Mouse (Mus musculus) mouse trophoblast stem cell (cell line): Measurements from ENCODE around the gene Gtf2i.

Source experiments
- in situ Hi-C, 2 experiments: fragments of 300-500 bp; cut with MseI, MboI; formaldehyde crosslinking; loops; 2 replicates in 1 of 2; 3 replicates in 1 of 2; pipeline ENCODE4 v1.15.1; 2025

The Gtf2i gene

DNA sequence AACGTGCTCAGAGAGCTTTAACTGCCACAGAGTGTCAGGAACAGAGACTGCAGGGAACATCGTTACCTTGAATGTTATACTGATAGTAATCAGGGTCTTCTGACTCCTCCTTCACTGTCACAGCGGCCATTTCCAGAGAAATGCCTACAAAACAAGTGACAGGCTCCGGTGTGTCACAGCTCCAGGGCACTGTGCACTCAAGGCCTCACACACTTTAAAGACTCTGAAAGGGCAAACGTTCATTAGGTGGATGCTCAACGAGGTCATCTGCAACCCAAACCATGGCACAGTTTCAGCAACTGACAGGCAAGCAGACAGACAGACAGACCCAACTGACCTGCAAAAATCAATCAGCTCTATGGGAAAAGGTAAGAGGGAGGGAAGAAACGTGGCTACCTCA is 35.2 kb downstream of the Gtf2i start:
- in situ Hi-C loops, result no loop called here

DNA sequence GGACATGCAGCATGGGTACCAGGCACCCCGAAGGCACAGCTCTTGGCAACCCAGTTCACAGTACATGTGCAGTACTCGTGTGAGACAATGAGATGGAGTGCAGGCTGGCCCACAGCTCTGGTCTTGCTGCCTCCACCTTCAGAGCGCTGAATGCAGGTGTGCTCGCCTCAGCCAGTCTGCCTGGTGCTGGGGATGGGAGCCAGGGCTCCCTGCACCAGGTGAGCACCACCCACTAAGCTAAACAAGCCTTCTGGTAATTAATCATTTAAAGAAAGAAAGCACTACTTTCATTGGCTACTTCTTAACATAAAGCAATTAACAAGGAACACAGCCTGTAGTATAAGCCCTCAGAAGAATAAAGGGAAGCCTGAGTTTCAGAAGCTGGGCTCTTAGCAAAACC is 37.5 kb downstream of the Gtf2i start:
- in situ Hi-C loops, result no loop called here

GRCm38 (mm10) chr5:134275556-134275955 is 39.0 kb downstream of the Gtf2i start:
- in situ Hi-C loops, result no loop called here

DNA sequence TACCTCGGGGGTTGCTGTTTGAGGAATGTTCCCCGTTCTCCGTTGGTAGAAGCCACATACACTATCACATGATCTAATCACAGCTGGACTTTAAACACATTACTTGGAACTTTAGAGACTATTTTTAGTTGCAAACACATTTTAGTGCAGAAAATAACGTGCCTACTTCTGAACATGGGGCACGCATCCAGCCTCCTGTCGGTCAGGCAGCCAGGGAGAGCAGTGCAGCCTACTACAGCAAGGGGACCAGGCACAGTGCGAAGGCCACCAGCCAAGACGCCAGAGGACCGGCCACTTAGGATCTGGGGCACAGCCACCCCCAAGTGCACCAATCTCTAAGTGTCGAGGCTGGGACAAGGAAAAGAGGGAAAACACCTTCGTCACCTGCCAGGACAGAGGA is 39.5 kb downstream of the Gtf2i start:
- in situ Hi-C loops, result no loop called here

DNA sequence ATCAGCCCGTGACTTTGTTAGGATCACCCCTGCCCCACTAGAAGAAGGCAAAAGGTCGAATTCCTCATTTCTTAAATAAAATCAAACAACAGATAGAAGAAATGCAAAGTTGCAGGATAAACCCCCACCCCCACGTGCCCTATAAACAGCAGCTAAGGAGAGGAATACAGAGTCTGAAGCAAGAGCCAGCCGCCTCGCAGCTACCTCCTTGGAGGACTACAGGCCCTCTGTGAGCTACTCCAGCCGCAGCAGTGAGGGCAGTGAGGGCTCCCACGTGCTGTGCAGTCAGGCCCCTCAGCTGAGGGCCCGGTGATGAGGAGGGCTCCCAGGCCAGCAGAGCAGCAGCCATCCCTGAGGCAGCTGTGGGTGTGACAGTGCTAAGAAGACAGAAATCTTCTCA is 40.8 kb downstream of the Gtf2i start:
- in situ Hi-C loops, result no loop called here

DNA sequence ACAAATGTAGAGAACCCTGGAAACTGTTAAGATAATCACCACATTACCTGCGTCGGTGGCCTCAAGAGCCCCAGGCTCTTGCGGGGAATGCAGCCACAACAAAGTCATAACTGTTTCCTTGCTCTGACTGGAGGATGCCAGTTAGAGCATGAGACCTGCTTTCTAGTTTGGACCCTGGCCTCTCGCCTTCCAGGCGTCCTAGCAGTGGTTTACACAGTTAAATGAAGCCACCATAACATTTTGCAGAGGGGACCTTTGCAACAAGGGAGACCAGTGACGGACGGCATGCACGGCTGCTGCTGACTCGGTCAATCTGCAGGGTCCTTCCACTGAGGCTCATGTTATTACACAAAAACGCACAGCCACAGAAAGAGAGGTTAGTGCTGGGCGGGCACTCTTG is 41.8 kb downstream of the Gtf2i start:
- in situ Hi-C loops, result no loop called here

GRCm38 (mm10) chr5:134271421-134271820 is 43.1 kb downstream of the Gtf2i start:
- in situ Hi-C loops, result no loop called here

GRCm38 (mm10) chr5:134270566-134270965 is 44.0 kb downstream of the Gtf2i start:
- in situ Hi-C loops, result no loop called here

DNA sequence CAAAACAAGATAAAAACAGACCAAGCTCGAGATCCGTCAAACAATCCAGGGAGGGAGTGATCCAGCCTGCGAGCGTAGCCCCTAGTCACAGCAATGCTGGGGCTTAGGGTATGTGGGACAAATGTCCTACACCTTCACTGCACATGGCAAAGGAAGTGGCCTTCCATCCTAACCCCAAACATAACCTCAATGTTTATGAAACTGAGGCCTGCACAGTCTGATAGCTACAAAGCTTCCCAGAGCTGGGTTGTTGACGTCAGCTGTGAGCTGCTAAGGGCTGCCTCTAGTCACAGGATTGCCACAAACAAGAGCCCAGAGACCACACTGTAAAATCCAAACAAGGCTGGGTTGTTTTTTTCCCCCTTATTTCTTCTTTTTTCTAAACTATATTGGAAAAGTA is 44.8 kb downstream of the Gtf2i start:
- in situ Hi-C loops, result no loop called here

DNA sequence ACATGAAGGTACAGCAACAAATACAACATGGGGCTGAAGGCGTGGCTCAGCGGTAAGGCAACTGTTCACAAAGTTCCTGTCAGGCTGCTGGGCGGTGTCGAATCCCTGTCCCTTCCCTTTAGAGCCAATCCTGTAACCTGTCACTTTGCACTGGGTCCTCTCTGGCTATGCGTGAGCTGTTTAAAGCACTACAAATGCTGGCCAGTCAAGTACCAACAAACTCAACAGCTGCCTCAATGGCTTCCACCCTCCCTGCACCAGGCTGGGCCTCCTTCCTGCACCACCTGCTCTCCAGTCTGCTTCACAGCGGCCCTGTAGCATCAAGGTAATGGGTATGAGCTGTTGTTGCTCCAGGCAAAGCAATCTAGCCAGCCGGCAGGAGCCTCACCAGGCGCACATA is 45.8 kb downstream of the Gtf2i start:
- in situ Hi-C loops, result no loop called here

DNA sequence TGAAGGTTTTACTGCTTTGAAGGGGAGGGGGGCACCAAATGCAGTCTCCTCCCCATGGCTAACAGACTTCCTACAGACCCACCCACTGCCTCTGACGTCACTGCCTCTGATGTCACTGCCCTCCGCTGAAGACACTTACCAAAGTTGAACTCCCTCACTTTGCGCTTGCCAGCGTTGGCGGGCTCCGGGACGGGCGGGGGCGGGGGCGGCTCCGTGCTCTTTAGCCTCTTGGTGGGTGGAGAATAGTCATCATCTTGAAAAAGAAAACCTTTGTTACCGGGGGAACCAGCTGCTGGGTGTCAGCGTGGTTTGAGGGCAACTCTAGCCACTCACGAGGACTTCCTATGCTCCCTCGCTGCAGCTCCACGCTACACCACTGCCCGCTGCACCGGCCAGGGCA is 48.2 kb downstream of the Gtf2i start:
- in situ Hi-C loops, result no loop called here

DNA sequence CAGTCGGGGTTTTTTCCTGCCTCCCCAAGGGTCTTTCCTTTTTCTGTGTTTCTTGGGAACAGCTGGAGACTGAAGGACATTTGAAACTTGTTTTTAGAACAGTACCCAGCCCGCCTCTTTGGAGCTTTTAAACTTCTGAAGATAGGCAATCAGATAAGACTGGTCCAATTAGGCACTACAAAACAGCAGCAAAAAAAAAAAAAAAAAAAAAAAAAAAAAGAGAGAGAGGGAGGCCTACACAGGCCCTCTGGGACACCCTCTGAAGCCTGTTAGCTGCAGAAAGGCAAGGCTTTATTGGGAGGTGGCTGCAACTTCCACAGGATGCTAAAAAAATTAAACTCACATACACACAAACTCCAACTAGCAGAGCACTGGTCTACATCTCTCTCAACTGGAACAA is 48.7 kb downstream of the Gtf2i start:
- in situ Hi-C loops, result no loop called here

- in situ Hi-C loops, result no loop called here
Observed at GRCm38 (mm10) chr5:134260001-134260636, 54.4 kb downstream of the Gtf2i start.

DNA sequence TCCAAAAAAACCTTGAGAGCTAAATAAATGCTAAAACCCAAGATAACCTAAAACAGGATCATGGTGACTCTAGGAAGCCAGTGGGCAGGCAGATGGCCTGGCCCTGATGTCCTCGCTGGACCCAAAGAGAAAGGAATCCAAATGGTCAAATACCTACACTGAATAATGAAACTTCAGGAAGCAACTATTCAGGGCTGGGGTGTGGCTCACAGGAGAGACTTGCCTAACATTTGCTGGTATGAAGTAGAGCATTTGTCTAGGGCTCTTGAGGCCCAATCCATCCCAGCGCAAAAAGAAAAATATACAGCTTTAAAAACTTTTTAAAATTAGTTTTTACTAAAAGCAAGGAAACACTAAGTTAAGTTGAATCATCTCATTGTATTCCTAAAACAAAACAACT is 55.6 kb downstream of the Gtf2i start:
- in situ Hi-C loops, result no loop called here

- in situ Hi-C loops, result no loop called here
Observed at GRCm38 (mm10) chr5:134258395-134258794, 56.2 kb downstream of the Gtf2i start.

DNA sequence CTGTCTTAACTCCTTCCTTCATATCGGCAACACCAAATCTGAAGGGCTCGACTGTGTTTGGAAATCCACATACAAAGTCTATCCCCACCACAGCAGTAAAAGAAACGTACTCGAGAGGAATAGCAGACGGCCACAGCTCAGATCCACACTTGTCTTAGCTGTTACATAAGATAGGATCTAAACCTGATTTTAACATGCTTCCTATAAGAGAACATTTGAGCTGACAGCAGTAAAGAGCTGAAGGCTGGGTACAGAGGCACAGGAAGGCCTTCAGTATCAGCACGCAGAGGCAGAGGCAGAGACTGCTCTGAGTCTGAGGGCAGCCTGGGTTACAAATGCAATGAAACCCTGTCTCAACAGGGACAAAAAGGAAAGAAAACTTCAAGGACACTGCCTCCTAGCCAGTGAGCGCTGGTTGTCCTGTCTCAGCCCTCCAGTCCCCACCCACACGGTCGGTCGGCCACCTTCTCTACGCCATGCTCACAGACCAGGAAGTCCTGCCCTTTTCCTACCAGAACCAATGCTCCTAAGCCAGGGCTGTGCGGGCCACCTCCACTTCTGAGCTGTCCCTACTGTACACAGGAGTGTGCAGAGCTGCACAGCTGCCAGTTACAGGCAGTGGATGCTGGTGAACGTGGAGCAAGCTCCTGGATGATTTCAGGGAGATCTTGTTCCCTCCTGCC is 57.1 kb downstream of the Gtf2i start:
- in situ Hi-C loops, result no loop called here

GRCm38 (mm10) chr5:134255294-134255693 is 59.3 kb downstream of the Gtf2i start:
- in situ Hi-C loops, result no loop called here

DNA sequence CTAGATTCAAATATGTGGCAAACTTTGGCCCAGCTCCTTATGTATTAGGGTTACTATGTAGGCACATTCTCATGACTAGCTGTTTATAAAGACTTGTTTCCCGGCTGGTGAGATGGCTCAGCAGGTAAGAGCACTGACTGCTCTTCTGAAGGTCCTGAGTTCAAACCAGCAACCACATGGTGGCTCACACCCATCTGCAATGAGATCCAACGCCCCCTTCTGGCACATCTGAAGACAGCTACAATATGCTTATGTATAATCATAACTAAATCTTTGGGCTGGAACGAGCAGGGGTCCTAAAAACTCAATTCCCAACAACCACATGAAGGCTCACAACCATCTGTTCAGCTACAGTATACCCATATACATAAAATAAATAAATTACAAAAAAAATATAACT is 60.8 kb downstream of the Gtf2i start:
- in situ Hi-C loops, result no loop called here

DNA sequence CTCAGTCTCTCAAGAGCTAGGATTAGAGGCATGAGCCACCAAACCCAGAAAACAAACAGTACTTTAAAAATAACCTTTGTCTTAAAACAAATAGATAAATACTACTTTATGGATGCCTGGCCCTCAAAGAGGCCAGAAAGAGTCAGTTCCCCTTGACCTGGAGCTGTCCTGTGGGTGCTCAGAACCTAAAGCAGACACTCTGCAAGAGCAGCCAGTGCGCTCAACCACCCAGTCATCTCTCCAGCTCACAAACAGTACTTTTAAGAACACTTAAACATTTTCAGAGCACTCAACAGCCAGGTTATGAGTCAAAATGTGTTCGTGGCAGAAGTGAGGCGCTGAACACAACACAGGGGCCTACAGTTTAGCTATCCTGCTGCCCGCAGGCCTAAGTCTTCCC is 63.5 kb downstream of the Gtf2i start:
- in situ Hi-C loops, result no loop called here

GRCm38 (mm10) chr5:134250601-134251000 is 64.0 kb downstream of the Gtf2i start:
- in situ Hi-C loops, result no loop called here

DNA sequence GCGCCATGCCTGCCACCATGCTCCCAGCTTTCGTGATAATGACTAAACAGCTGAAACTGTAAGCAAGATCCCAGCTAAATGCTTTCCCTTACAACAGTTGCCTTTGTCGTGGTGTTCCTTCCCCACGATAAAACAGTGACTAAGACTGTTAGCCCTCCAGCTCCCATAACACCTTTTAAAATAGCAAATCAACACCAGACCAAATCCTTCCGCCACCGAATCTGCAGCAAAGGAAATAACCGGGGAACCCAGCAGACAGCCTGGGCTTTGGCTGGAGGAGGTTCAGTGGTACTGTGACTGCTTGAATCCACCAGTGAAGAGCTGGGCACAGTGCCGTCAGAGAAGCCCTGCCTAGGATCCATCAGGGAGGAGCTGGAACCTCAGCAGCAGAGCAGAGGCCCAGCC is 65.3 kb downstream of the Gtf2i start:
- in situ Hi-C loops, result no loop called here

DNA sequence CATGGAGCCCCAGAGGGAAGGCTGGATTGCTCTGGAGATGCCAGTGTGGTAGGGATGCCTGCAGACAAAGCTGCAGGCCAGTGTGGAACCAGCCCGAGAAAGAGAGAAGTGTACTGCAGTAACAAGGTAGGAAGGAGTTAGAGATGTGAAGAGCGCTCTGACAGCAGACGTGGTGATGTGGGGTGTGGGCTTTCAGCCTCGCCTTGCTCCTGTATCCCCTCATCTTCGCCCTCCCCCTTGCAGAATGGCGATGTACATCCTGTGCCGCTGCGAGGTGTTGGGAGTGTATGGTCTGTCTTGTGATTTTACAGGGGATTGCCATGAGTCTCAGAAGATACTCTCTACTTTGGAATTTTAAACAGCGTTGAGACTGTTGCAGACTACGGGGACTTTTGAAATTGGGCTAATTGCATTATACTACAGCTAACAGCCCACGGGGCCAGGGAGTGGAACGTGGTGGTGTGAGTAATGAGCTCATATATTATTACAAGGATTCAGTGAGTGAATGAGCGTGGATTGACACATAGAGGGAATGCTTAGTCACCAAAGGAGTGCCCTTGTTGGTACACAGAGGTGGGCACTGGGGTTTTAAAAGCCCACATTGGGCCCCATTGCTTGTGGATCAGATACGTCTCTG is 65.8 kb downstream of the Gtf2i start:
- in situ Hi-C loops, result no loop called here

DNA sequence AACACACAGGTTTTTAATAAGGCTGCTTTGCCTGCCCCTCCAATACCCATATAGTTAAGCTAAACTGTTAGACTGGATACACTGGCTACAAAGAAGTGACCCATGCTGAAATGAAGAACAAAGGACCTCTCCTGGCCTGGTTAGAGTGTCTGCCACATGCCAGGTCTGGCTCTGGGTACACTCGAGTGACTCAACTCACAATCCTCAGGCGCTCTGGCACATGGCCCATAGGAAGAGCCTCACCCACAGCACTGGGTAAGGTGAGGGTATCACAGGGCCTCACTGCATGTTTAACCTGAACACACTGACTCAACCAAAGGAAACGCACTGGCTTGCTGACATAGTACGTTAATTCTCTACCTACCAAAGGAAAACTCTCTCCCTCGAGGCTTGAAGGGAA is 68.4 kb downstream of the Gtf2i start:
- in situ Hi-C loops, result no loop called here
